Mouse (Mus musculus) left cerebral cortex, adult 2 months (tissue): ENCODE results near the gene Acadl. TPM values are rescaled to one million over a fixed set of nuclear protein-coding genes. Genes with fewer than 3 reads are reported as not detected.
A peak's percentile ranks its signal among the peaks of the same experiment; 100 is the strongest.

ENCODE experiments used
- DNase-seq, 2 experiments: peaks; one replicate each; pipeline ENCODE4 v3.0.0; 2021 to 2022; ENCODE audit warnings: low spot score in 2 of 2, mixed read lengths in 1 of 2; ENCODE audit errors: extremely low spot score in 1 of 2
- H3K27ac ChIP-seq: fragments of 200-600 bp; 2 replicates; pipeline ENCODE4 v1.8.1; 2022
- H3K4me3 ChIP-seq: fragments of 200-600 bp; 2 replicates; pipeline ENCODE4 v1.8.1; 2022
- CTCF ChIP-seq: fragments of 200-600 bp; IDR thresholded peaks from 2 replicates; pipeline ENCODE4 v1.8.1; 2022; ENCODE audit warnings: antibody characterized with exemption, mild to moderate bottlenecking, moderate library complexity
- intact Hi-C: fragments of 180-260 bp; cut with DNase I; formaldehyde crosslinking; loops from one replicate; pipeline ENCODE4 v1.15.1; 2025
- total RNA-seq, 2 experiments: library from RNA; stranded (reverse); gene quantifications; 2 replicates each; pipeline ENCODE4 v1.2.3; 2021

Gene Acadl
- total RNA-seq, 2 experiments from 2014 or later: 28.8 to 32.4 TPM

DNA sequence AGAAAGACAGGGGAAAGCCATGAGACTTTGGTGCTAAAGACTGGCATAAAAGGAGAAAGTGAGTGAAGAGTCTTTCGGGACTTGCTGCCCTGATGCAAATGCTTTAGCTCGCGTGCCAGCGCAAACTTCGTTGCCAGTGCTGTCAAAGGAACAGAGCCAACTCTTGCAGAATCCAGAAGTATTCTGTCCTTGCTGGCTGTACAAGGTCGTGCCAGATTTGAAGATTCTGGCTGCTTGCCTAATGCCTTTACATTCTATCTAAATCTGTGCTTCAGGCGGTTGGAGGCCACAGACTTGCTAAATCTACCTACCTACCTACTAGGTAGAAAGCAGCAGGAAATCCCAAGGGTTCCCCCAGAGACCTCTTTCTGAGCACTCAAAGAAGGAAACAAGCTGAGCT, 8.5 kb upstream of the Acadl start:
- no peak for DNase-seq
- TF ChIP-seq CTCF: no peak

DNA sequence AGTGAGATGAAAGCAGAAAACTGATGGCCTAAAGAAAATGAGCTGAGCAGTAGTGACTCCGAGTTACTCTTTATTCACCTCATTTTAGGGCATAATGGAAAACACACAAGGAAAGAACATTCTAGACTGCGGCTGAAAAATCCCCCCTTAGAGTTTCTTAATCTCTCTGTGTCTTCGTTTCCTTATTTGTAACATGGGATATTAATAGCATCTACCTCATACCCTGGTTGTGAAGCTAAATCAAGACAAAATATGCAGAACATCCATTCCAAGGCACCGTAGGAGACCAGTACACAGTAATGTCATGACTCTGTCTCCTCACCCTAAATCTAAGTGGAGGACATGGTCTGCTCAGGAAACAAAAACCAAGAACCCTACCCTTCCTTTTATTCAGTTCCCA, 2.6 kb upstream of the Acadl start:
- intact Hi-C loops: no loop called here
- DNase-seq: no peak
- TF ChIP-seq CTCF: no peak

More for the DNA sequence above, 8.5 kb upstream of the Acadl start:
- intact Hi-C loops: no loop called here
- Histone ChIP-seq H3K4me3 (no peak overlapping the region), H3K27ac (no peak overlapping the region)

DNA sequence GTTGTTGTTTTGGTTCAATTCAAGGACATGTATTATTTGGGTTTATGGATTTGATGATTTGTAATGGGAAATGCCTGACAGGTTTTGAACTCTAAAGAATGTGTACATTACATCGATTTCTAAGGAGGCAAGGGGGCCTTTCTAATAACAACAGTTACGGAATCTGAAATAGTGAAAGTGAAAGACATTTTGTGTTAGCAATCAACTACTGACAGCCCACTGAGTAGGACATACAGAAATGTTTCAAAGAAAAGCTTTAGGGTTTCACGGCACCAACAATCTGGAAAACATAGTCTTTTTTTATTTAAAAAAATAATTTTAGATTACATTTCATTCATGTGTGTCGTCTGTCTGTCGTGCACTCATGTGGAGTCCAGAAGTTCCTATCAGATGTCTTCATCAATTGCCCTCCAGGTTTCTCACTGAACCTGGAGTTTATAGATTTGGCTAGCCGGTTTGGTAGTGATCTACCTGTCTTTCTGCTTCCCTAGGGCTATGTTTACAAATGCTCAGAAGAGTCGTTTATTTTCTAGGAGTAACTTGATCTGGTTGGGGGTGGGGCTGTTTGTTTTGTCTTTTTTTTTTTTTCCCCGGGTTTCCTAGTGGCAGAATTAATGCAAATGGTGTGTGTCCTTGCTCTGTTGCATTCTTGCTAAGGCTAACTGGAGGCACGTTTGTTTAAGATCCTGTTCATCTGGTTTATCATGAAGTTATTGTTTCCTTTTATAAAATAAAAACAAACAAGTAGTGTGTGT, 841 bp upstream of the Acadl start:
- TF ChIP-seq CTCF: no peak
- no peak for DNase-seq
- intact Hi-C loops: loop anchor here (2.0 kb wide), 1 partner anchor 47 kb away; the partner anchor contains the start of gene Kansl1l
- Histone ChIP-seq H3K27ac (no peak overlapping the region), H3K4me3 (peak overlapping the region; percentile 77)

More for the DNA sequence above, 2.6 kb upstream of the Acadl start:
- Histone ChIP-seq H3K4me3 (no peak overlapping the region), H3K27ac (no peak overlapping the region)

DNA sequence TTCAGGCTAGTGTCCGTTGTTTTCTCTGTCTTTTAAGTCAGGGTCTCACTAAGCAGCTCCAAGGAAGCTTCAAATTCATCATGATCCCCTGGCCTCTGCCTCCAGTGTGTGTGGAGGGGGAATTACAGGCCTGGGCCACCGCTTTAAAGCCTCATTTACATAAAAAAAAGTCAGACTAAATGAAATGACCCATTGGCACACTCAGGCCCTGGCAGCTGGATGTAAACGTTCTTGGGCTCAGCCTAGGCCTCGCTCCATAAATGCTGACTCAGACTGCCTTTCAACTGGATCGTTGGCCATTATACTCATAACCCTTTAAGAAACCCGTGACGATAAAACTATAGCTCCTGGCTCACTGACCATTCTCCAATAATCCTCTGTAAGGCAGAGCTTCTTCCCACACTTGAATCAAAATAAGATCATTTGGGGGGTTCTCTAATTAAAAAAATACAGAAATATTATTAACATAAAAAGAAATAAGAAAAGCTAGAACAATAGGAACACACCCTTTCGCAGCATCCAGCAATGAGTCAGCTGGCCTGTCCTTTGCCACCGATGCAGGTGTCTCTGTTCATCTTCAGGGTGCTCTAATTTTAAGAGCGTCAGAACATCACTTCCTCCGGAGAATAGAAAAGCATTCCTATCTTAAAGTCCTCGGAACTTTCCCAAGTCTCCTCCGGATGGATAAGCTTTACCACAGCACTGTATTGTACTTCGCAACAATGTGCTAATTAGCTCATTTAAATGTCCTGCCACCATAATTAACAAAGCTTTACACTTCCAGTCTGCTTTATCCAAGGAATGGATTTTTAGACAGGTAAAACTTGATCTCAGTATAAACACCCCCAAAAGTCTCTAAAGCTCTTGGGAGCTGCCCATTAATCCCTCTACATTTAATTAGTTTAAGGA, 1.1 kb downstream of the Acadl start:
- intact Hi-C loops: loop anchor here (2.0 kb wide), 1 partner anchor 45 kb away; the partner anchor contains the start of gene Kansl1l
- Histone ChIP-seq H3K4me3 (peak overlapping the region; percentile 77), H3K27ac (peak overlapping the region; percentile 84; the same call in 1 of the 2 replicates)
- TF ChIP-seq CTCF: no peak
- no peak for DNase-seq

DNA sequence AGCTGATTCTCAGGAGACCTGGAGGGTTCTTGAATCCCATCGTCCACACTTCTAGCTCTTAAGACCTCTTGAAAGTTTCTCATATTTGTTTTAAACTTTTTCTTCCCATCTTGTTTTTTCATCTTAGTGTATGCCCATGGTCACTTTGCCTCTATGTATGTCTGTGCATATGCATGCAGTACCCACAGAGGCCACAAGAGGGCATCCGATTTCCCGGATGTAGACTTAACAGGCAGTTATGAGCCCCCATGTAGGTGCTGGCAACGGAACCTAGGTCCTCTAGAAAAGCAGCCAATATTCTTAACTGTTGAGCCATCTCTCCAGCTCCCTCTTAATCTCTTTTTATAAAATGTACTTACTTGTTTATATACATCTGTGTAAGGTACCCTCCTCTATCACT, 15.6 kb downstream of the Acadl start:
- Histone ChIP-seq H3K27ac (no peak overlapping the region), H3K4me3 (no peak overlapping the region)
- peak; percentile 50 for TF ChIP-seq CTCF
- intact Hi-C loops: no loop called here
- DNase-seq: no peak

DNA sequence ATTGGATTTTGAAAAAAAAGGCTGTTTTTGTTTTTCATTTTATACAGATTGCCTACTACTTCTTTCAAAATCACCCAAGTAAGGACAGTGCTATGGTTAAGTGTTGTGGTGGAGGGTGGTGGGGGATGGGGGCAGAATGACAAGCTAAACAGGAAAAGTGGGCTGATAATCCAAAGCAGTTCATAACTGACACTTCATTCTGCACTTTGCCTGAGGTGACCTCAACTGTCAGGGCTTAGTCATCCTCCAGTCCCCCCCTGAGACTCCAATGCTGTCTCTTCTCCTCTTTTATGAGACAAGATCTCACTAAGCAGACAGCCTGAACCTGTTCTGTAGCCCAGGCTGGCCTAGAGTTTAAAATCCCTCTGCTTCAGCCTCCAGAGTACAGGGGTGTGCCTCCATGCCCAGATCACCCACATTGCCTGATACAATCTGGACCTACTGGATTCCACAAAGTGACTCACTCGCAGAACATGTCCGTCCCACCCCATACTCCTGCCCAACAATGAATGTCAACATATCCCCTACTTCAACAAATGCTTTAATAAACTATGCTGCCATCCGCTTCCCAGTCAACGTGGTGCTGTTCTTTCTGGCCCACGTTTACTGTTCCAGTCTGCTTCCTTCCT, 17.3 kb downstream of the Acadl start:
- TF ChIP-seq CTCF: no peak
- Histone ChIP-seq H3K4me3 (no peak overlapping the region), H3K27ac (no peak overlapping the region)
- no peak for DNase-seq
- intact Hi-C loops: no loop called here

DNA sequence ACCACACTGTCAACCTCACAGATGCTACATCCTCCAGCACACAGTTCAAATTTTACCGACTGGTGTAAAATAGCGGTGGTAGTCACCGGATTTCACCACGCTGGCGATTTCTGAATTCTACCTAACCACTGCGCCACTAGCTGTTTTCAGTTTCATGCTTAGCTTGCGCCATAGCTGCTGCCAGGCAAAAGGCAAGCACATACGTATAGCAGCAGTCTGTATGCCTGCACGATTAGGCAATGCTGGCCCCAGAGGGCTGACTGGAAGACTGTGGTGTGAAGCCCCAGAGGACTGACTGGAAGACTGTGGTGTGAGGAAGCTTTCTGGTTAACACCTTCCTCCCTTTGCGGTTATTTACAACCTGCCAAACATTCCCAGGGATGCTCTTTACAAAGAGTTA, 21.1 kb downstream of the Acadl start:
- intact Hi-C loops: no loop called here
- Histone ChIP-seq H3K27ac (no peak overlapping the region), H3K4me3 (no peak overlapping the region)
- no peak for DNase-seq
- no peak for TF ChIP-seq CTCF

DNA sequence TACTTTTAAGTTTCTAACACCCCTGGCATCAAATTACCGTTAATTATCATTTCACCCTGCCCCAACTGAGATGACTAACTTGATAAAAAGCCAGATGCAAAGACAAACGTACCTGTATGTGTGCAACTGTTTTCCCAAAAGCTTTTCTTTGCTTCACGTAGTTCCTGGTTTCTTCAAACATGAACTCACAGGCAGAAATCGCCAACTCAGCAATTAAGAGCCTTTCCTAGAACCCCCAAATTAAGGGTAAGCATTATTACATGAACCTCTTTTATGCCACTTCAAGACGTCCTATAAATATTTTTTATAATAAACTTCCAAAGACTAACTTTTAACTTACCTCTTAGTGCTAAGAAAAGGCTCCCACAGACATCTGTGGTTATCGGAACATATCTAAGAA, 21.6 kb downstream of the Acadl start:
- intact Hi-C loops: no loop called here
- H3K27ac ChIP-seq: no peak overlapping the region
- no peak for DNase-seq
- no peak for TF ChIP-seq CTCF
- H3K4me3 ChIP-seq: no peak overlapping the region

DNA sequence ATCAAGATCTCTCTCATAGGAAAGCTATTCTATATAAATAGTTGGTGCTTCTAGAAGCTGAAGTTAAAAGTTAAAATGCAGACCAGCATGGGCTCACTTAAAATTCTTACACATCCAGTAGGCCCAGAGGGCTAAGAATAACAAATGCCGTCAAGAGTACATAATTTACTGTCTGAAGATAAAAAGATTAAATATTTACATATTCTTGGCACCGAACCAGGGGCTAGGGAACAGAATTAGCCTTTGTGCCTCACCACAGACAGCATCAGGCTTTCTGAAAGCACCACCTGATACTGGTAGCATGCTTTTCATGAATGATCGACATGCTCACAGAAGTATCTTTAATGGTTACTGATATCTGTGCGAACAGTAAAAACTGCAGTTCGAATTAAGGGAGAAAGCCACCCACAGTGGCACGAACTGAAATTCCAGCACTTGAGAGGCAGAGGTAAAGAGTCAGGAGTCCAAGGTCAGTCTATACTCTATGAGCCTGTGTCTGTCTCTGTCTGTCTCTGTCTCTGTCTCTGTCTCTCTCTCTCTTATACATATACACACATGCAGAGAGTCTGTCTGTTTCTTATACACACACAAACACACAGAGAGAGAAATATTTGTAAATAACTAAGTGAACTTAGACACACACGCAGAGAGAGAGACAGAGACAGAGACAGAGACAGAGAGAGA, 23.2 kb downstream of the Acadl start:
- TF ChIP-seq CTCF: no peak
- intact Hi-C loops: loop anchor here (2.0 to 5.0 kb wide), 3 partner anchors 83 to 161 kb away; partner anchors contain the start of gene Rpe
- H3K27ac ChIP-seq: no peak overlapping the region
- no peak for DNase-seq
- no peak overlapping the region for H3K4me3 ChIP-seq

DNA sequence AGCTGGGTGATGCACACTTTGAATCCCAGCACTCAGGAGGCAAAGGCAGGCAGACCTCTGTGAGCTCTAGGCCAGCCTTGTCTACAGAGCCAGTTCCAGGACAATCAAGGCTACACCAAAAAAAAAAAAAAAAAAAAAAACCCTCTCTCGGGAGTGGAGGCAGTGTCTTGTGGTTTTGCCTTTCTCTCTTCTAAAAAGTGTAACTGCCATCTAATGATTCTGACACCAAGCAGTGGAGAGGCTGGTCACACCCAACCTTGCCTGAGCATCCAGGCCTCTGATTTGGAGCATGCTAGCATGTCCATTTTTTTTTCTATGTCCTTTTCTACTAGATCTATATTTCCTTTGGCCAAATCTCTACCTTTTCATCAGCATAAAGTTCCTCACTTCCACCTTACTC, 23.9 kb downstream of the Acadl start:
- no peak for TF ChIP-seq CTCF
- DNase-seq: no peak
- Histone ChIP-seq H3K27ac (no peak overlapping the region), H3K4me3 (no peak overlapping the region)
- intact Hi-C loops: loop anchor here (2.0 to 5.0 kb wide), 3 partner anchors 82 to 160 kb away; partner anchors contain the start of gene Rpe
